Mouse (Mus musculus) megakaryocyte, embryonic 14.5 days (primary cell): Measurements from ENCODE around the gene Pacrg.

Source experiments
- FLI1 ChIP-seq: IDR thresholded peaks from 2 replicates; pipeline ENCODE4 v1.6.1; 2012; ENCODE audit warnings: low read length, inconsistent platforms, mixed read lengths
- GATA1 ChIP-seq: IDR thresholded peaks from 3 replicates; pipeline ENCODE4 v1.6.1; 2012; ENCODE audit warnings: mixed read lengths, low read length, inconsistent platforms, borderline replicate concordance

GRCm38 (mm10) chr17:10460916-10461315, 379.2 kb downstream of the Pacrg start:
- TF ChIP-seq FLI1 (no peak), GATA1 (no peak)
